Mouse (Mus musculus) spleen, postnatal 4 days (tissue): ENCODE measurements at regions not wholly inside any gene's neighbourhood (a gene's known extent, or its start where the extent isn't known, plus 50 kb on each side); places are given as distances from the start of the nearest gene placed in this dataset.

Experiments used
- DNase-seq, 2 experiments: peaks; one replicate each; pipeline ENCODE4 v3.0.0; 2022; ENCODE audit warnings: low spot score in 2 of 2

DNA sequence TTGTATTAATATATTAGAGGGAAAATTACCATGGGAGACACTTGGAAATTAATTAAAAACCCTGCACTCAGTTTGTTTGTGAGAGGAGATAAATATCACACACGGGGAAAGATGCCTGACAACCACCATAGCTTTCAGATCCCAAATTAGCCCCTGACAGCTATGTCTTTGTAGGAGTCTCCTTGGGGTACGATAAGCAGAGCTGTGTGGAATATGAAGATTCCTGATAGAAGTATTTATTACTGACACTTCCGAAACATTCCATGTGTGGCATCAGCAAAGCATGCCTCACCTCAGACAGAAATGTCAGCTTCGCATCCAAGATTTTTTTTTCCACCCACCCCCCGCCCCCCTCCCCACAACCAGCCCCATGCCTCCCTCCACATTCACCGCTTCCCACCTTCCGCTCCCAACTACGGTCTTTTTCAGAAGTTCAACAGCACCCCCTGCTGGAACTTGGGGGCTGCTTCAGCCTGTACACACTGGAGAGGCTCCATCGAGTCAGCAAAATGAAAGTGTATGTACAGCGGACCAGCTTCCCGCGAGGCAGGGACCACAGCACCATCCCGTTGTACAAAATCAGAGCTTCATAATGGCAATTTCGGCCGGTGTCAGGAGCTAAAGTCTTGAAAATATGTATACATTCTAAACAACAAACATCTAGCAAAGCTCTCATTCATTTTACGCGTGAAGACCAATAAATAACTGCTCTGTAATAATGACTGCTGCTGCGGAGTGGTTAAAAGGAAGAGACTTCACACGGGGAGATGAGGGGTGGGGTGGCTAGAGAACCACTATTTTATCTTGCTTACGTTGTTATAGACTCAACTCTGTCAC is 66.7 kb downstream of the Rwdd3 start:
- peak; percentile 44 to 77 for DNase-seq

DNA sequence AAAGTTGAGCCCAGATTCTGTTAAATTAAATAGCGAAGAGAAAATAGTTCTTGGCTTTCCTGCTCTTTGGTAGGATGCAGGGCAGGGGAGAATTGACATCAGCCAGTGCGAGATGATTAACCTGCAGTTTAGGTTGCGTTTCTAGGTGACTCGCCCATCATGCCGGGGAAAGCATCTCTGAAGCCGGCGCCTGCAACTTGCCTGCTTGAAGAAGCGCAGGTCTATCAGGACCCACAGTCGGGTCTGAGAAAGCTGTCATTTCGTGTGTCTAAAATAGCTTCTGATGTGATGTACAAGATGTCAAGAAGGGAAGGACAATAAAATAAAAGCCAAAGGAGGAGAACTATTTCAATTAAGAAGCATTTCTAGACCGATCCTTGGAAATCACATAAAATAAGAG is 68.6 kb downstream of the Rwdd3 start:
- no peak for DNase-seq

DNA sequence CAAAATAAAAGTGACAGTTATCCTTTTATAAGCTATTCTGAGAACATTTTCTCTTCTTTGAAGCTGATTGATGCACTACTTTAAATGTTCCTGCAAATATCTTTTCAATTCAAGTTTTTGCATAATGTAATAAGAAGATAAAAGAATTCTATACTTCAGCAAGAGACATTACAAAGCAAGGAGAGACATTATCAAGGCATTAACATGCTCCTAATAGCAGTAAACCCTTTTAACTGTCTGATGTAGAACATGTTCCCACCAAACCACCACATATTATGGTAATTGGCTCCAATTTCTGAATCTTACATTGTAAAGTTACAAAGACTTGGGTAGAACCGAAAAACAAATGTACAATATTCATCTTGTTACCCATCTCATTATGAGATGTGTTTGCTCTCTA is 69.4 kb downstream of the Rwdd3 start:
- no peak for DNase-seq

DNA sequence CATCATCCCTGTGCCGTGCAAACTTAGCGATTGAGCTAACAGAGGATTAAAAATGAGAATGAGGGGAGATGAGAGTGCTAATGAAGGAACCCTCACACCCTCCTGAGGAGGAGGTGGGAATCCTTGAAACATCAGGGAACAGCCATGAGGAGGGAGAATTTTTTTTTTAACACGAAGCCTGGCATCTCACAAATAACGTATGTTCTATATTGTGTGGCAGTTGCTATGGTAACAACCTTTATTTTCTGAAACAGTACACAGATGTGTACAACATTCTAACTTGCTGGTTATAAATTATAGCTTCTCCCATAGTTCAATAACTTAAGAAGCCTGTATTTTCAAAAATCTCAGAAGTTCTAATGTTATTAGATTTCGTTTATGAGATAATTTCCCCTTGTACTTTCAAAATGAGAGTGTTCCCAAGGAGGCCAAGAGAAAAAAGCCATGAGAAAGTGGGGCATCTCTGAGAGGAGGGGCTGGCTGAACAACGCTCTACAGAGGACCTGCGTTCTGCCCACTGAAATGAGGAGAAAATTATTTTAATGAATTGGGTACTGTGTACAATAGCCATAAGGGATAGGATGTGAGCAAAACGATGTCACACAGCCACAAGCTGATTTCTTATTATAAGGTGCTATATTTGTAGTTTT is 71.2 kb downstream of the Rwdd3 start:
- DNase-seq: no peak

DNA sequence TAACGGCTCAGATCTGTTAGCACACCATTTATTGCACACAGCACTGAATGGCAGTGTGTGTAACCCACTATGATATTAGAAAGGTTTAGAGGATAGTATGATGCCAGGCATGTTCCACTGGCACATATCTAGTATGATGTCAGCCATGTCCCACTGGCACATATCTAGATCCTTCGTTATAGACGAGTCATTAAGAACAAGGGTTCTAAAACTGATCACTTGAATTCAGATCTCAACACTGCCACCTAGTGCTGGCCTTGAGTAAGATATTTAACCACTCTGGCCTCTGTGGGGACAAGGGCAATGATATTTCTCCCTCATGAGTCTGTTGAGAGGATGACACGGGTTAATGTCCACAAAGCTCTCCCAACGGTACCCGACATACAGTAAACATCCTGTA is 78.0 kb downstream of the Rwdd3 start:
- DNase-seq: no peak

DNA sequence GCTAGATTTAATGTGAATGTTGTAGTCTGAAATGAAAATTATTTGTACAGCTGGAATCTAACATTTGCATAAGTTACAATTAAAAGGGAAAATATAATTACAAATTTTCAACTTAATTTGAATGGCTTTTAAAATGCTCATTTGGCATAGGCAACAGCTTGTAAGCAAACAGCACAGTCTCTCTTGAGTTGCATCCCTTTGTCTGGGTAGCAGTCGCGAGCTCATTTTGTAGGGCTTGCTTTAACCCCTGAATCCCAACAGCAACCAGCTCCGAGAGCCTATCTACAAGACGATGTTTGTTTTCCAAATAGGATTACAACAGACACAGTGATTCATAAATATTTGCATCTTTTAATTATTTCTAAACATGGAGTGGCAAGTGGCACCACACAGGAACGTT is 82.8 kb downstream of the Rwdd3 start:
- no peak for DNase-seq

DNA sequence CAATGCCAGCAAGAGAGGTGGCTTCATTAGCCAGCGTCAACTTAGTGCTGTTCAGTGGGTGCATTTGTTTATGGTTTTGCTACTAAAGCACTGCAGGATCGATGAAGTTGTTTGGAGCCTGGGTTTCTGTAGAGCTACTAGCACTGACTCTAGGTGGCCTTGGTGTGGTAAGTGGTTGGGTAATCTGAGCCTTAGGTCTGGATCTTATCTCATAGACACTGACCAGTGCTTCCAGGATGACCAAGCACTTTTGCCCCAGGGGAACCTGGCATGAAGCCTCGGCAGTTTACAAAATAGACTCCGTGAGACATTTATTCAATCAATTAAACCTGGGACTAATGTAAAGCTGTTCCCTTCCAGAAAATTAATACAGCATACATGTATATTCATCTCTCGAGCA is 102.8 kb downstream of the Rwdd3 start:
- no peak for DNase-seq

DNA sequence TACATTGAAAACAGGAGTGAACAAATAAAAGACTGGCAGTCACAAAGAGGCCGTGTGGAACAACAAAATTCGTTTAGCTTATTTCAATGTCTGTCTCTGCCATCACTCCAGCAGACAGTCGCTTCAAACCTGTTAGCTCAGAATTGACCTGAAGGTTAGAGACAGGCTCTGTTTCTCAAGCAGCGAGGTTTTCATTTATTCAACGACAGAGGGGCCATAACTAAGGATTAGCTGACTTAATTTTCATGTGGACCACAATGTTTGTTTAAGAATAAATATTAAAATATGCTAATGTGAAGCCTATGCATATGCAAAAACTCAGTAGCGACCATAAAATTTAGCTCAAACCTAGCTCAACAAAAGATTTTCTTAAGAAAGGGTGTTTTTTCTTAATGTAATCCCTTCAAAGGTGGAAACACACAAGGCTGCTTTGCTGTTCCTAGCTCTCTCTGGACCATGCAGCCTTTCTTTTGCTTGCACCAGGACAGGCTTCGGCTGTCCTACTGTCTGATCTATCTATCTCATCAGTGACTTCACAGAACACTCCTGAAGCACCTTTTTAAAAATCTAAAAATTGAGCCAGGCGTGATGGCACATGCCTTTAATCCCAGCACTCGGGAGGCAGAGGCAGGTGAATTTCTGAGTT is 135.5 kb downstream of the Rwdd3 start:
- DNase-seq: no peak

DNA sequence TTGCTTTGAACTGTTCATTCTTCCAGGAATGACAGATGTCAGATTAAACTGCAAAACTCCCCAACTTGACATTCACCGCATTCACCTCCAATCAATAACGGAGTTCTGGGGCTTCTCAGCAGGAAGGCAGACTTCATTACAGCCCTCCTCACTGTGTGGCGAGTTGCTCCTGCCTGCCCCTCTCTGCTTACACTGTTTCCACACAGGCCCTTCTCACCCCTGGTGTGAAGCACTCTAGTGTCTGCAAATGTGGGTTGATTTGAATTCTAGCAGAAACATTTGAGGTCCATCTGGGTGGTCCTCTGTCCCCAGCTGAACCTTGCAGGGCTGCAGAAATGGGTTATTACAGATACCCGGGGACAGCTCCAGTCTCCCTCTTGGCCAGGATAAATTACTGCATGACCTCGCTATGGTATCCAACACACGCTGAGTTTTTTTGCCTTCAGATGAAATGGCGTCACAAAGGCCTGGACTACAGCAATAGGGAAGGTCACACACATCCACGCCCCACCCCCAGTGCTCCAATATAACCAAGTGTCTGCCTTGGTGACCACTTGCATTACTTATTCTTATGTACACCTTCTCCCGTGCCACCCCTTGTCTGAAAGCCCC is 145.8 kb downstream of the Rwdd3 start:
- no peak for DNase-seq

DNA sequence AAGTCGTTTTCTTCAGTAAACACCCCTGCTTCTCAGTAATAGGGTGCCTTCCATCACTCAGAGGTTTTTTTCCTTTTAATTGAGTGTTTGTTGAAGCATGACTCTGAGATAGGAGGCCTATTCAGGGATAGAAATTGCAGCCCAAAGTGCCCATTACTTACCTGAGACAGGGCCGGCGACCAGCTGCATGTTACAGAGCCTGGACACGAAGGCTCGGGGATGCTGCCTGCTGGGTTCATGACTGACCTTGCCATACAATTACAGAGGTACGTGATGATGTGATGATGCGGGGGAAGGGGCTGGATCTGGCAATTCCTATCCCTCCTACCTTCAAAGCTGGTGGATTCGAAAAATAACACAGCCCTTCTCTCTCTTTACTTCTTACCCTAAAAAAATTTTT is 146.7 kb downstream of the Rwdd3 start:
- no peak for DNase-seq

DNA sequence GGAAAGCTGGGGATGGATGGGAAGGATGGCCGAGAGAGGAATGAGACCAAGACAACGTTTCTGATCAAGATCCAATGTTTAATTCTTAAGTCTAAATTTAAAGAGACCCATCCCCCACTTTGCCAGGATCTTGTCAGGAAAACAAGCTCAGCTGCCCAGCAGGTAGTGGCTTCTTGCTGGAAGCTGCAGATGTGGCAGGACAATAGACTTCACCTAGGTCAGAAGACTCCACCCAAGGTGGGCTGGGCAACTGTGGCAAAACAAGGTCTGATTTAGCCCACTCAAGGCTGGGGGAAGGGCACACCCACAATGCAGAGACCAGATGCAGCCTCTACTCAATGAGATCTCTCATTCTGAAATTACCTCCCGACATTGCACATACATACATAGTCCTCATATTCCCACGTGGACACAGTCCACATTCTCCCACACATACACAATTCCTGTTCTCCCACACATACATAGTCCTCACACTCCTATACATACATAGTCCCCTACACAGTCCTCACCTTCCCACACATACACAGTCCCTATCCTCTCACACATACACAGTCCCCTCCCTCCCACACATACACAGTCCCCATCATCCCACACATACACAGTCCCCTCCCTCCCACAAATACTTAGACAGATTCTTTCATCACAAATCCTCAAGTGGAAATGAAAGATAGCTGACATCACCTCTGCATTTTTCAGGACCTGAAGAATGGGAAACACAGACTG is 150.2 kb downstream of the Rwdd3 start:
- DNase-seq: no peak

DNA sequence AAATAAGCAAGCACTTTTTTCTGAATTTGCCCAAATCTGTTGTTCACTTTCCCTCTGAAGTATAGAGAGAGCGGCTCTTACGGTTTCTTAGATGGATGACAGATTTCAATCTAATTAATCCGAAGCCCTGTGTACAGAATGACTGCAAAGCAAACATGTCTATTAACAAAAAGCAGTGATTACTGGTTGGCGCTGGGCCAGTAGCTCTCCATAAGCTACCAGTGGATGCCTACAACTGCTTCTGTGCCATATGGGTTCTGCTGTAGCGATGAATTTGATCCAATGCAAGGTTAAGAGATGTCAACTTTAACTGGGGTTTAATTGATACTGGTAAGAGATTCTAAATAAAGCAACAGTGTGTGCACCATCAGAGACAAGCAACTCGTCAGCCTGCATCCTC is 162.3 kb downstream of the Rwdd3 start:
- no peak for DNase-seq

DNA sequence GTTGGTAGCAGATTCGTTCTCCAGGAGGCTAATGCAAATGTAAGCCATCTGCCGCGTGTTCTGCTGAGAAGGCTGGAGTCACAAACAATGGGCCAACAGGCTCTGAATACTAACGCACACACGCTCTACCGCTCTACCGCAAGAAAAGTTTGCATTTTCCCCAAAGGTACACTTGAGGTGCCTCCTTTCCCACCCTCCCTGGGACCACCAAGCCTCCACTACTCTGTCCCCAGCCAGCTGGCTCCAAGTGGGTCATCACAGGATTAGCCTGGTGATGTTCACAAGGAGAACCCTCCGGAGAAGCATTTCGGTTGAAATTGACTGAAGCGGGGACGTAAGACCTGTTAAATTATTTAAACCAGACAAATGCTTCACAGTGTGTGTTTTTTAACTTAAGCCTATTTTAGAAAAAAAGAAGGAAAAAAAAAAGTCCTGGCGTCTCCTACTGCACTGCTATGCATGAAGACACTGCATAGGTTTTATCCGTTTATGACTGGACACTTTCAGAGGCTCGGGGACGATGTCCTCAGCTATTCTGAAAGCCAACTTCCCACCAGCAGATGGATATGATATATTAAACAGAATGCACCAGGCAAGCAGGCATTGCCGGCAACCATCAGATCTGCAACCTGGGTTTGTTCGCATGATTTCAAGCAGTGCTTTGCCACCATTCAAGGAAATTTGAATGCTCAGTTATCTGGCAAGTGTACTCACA is 187.8 kb downstream of the Rwdd3 start:
- no peak for DNase-seq

DNA sequence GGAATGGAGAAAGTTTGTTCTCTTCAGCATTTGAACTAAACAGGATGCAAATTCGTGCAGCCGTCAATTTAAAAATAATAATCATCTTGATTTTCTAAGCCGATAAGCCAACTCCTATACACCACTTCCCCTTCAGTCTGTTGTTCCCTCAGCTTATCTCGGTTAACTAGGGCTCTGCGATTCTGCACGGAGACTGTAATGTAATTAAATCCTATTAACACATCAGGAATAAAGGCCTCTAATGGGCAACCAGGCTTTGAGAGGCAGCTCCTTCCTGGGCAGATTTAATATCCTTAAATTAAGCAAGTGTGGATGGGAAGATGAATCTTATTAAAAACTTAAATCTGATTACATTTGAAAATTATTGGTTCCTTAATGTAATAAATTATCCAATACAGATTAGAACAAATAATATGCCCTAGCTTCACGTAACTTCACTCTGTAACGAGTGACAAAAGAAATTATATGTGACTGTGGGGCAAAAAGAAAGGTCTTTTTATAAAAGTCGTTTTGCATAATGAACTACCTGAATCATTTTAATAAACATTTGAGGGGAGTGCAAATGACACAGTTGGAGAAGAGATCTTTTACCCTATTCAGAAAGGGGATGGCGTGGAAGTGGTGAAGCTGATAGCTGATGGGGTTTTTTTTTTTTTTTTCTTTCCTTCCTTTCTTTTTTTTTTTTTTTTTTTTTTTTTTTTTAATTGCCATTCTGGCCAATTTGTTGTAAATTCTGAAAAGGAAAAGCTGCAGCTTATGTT is 188.5 kb downstream of the Rwdd3 start:
- no peak for DNase-seq

DNA sequence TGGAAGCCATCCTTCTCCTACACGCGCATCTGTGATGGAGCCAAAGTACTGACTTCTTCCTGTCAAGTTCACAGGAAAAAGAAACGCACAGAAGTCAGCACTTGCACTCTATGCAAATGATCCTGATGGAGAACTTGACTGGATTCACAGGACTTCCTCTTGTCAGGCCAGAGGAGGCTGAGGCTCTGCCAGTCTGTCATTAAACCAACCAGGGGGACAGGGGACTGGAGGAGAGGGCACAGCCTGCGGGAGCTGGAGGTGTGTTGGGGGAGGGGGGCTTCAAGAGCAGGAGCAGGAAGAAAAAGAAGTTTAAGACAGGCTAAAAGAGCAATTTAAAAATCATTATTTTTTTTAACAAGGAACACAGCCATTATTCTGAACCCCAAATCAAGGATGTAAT is 189.3 kb downstream of the Rwdd3 start:
- no peak for DNase-seq

DNA sequence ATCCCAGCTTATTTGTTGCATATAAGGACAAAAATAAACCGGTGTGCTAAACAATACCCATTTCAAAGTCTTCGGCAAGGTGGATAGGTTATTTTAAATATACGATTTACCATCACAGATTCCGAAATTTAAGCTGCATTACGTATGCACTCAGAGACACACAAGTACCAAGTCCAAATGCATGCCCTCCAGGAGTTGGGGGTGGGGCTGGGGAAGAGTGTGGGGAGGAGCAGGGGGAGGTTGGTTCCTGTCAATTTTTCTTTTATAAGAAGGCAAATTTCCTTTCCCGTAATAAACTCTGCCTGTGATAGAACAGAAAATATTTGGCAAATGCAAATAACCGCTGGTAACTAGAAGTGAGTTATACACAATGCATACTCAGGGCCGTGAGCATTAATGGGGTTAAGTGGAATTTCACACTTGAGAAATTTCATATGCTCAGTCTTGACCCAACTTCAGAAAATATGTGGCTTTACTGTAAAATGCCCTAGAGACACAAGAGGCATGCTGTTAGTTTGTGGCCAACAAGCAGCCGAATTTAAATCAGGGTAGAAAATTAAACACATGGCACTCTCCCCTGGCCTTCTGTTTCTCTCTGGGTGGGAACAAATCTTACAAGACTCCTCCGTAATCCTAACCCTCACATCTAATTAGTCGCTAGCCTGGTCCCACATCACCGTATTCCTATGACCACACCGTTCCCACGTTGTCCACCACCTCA is 200.6 kb downstream of the Rwdd3 start:
- DNase-seq: no peak

DNA sequence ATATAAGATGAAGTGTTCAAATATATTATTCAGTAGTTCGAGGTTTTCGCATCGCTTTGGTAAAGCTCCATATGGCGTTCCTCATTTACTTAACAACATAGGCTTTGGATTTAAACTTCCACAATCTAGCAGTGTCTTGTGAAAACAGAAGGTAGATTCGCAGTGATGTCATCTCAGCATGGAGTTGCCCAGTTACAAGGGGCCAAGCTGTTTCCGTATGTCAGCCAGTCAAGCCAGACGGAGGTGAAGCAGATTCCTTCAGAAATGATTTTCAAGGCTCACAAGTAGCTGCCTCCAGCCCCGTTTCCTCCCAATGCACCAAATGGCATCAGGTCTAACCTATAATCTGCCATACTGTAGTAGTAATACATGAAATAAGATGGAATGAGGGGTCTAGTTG is 224.6 kb downstream of the Rwdd3 start:
- no peak for DNase-seq

DNA sequence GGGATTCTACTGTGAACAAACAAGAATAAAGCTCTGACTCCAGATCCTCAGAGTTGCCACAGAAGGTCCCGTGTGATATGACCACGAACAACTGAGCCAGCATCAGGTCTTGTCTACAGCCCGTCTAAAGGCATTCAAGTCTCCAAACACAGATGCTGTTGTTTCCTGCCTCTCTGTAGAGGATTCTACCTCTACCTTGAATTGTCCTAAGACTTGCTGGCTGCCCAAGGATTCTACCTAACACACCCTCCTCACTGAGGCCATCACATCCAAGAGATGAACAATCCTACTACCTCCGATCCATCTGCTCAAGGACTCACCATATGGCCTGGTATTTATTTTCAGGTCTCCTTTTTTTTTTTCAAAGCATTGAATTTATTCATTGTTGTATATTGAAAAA is 237.1 kb downstream of the Rwdd3 start:
- no peak for DNase-seq

DNA sequence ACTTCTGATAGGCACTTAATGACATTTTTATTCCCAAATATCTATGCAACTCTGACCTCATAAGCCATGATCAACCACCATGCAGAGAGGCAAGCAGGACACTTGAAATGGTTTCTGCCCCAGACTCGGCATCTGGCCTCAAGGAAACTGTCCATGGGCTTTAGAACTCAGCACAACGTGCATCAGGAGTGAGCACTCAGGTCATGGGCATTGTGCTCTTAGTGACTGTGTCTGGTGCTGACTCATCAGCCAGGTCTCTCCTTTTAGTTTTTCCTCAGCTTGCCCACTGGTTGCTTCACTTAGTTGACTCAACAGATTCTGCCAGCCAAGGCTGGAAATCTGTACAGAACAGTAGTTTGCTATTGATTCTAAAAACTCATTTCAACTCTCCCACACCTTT is 251.1 kb downstream of the Rwdd3 start:
- no peak for DNase-seq

DNA sequence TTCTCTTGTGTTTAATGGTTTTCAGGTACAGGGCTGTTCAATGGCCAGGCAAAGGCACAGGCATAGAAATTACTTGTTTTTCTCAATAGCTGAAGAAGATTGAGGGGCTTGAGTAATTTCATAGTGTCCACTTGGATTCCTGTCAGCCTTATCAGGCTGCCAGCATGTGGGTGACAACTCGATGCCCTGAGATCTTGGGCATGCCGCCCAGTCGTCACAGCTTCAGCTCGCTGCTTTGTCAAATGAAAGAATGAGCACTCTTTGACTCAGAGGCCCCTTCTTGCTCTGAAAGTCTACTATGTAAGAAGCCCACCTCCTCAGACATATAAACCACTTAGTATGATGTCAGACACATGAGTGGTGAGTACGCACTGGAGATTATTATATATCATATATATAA is 272.6 kb downstream of the Rwdd3 start:
- no peak for DNase-seq
